Mouse (Mus musculus) right cerebral cortex, postnatal 25 days (tissue): Measurements from ENCODE around the gene Ppp2r3a.

Experiments
- DNase-seq: peaks from one replicate; pipeline ENCODE4 v3.0.0; 2022

Gene Ppp2r3a

GRCm38 (mm10) chr9:101251644-101252337 is at the start of gene Ppp2r3a:
Gene Ppp2r3a, minus strand, starts transcription at chr9:101251795.
- peak; percentile 96 for DNase-seq

- DNase-seq, result no peak
Observed at GRCm38 (mm10) chr9:101300441-101300935, 48.9 kb upstream of the Ppp2r3a start.

DNA sequence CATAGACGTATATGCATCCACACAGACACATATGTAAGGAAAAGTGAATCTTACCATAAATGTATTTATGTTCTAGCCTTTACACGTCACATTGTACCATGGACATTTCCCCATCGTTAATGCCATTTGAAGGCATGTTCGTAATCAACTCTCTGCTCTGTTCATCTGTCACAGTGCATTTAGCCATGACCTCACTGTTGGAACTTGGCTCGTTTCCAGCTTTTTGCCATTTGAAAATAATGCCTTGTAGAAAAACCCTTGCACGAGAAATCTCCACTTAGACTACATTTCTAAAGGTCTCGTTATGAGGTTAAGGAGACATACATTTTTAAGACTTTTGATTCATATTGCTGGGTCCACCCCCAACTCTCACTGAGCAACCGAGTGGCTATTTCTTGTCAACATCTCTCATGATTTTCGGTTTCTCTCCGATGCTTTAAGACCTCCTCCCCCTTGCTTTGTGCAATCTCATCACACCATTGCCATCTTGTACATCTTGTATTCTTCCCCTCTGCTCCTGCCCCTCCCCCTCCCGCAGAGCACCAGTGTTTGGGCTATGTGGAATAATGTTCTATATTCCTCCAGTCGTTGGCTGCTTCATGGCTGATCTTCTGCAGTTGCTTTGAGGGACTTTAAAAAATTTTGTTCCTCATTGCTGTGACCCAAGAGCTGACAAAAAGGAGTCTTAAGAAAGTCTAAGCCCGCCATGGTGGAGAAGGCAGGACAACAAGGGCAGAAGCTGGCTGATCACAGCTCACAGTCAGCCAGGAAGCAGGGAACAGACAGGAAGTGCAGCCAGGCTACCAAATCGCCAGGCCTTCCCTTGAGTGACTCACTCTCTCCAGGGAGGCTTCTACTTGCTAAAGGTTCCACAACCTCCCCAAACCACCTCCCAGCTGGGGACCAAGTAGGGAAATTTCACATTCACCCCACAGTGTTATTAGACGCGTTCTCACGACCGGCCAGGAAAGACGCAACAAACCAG is 40.4 kb upstream of the Ppp2r3a start:
- no peak for DNase-seq

- DNase-seq, result no peak
Observed at GRCm38 (mm10) chr9:101290876-101291275, 39.3 kb upstream of the Ppp2r3a start.

GRCm38 (mm10) chr9:101289750-101290149 is 38.2 kb upstream of the Ppp2r3a start:
- DNase-seq, result no peak

GRCm38 (mm10) chr9:101288901-101289647 is 37.5 kb upstream of the Ppp2r3a start:
- DNase-seq, result no peak

DNA sequence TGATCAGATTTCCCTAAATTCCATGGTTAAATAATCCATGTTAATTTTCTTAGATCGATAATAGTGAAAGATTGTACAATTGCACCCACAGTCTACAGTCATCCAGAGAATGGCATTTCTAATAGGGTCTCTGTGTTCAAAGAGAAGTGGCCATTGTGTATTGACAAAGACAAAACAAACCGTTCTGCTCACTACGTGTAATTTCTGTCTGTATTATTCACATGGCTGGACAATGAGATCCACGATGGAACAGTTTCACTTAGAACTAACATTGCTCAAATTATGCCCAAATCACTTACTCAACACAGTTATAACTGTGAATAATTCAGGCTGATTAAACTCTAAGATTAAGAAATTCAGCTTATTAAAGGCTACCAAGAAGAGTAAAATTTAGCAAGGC is 35.2 kb upstream of the Ppp2r3a start:
- no peak for DNase-seq

DNA sequence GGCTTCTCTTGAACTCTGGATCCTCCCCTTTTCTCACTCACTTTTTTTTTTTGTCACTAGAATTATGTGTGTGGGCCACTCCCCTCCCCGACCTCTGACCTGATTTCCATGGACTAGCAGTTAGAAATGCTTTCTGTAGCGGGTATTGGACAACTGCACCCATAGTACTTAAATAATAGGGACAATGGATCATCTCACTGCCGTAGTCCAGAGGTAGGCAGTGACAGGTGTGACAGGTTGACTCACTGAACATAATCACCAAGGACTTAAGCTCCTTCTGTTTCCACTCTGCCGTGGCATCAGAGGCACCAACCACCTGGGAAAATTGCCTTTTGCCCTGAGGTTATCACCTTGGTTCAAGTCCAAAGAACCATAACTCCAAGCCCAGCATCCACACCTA is 32.5 kb upstream of the Ppp2r3a start:
- no peak for DNase-seq

- DNase-seq, result no peak
Observed at GRCm38 (mm10) chr9:101282651-101283050, 31.1 kb upstream of the Ppp2r3a start.

GRCm38 (mm10) chr9:101281906-101282305 is 30.3 kb upstream of the Ppp2r3a start:
- DNase-seq, result no peak

DNA sequence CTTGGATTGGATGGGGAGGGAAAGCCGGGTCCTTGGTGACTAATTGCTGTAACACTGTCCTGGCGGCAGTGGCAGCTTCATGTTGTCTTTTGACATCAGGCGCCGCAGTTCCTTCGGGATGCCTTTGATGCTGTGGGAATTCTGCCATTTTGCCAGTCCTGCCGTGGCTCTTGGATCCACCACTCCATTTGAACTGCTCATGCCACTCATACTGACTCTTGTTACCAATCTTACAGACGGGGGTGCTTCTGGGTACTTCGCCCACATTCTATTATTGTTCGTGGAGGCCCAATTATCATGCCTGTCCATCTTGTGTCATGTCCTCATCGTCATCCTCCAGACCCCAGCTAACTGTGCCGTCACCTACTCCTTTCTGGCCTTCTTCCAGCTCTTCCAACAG is 29.7 kb upstream of the Ppp2r3a start:
- no peak for DNase-seq

GRCm38 (mm10) chr9:101280867-101281266 is 29.3 kb upstream of the Ppp2r3a start:
- no peak for DNase-seq

DNA sequence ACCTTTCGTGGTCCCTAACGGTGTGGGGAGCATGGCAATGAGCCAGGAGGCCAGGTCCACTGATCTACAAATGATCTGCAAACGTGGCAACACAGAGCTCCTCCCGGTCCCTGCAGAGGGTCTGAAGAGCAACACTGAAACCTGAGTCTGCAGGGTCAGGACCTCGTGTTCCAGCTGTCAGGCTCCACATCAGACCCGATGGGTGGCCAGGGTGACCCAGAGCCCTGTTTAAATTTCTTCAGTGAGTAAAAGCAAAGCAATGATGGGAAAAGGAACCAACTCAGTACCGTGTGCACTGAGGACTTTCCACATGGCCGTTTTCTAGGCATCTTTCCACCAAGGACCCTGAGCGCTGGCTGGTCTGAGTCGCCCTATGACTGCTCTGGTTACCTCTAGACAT is 28.6 kb upstream of the Ppp2r3a start:
- no peak for DNase-seq

- no peak for DNase-seq
Observed at GRCm38 (mm10) chr9:101272715-101273114, 21.1 kb upstream of the Ppp2r3a start.

DNA sequence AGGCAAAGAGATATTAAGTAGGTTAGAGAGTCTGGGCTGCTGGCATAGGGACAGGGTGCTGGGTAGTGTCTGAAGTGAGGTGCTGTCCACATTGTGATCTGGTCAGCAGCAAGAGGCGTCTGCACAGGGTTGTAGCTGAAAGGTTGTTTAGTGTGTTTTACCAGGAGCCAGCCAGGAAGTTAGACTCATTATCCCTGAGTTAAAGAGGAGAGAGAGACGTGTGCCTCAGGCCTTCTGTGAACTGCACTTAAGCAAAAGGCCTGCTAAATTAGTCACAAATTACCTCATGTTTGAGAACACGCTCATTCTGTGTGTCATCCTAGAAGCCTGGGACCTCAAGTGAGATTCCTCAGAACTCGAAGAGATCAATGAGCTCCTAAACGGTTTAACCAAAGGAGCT is 18.4 kb upstream of the Ppp2r3a start:
- DNase-seq, result no peak

DNA sequence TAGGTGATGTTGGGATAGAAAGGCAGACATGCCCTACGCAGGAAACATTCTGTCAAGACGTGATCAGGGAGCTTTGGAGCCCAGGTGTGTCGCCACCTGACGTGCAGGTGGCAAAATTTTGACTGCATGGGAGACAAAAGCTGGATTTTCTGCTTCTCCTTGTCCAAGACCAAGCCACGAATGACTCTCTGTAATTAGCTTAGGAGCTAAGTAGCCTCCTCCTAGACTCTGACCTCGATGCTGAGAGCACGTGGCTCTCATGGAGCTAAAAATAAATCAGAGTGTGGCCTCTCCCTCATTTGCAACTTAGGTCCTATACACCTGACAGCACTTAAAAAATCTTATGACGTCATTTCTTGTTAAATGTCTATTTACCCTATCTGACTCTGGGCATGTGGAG is 14.4 kb upstream of the Ppp2r3a start:
- no peak for DNase-seq

DNA sequence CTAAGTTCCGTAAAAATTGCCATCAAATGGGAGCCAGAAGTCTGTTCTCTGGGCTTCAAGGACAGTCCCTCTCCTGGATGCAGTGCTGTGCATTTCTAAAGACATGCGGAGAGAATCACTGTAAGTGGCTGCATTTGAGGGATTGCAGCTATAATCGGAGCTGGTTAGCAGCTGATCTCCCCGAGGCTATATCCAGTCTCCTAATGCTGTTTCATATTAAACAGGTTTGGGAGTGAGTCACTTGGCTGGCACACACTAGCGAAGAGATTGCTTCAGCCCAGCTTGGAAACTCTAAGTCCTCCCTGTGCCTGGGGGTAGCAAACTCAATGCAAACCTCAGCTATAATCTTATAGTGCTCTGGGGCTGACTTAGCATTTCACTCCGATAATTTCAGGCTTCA is 14.0 kb upstream of the Ppp2r3a start:
- peak; percentile 39 for DNase-seq

GRCm38 (mm10) chr9:101262815-101263214 is 11.2 kb upstream of the Ppp2r3a start:
- DNase-seq, result no peak

DNA sequence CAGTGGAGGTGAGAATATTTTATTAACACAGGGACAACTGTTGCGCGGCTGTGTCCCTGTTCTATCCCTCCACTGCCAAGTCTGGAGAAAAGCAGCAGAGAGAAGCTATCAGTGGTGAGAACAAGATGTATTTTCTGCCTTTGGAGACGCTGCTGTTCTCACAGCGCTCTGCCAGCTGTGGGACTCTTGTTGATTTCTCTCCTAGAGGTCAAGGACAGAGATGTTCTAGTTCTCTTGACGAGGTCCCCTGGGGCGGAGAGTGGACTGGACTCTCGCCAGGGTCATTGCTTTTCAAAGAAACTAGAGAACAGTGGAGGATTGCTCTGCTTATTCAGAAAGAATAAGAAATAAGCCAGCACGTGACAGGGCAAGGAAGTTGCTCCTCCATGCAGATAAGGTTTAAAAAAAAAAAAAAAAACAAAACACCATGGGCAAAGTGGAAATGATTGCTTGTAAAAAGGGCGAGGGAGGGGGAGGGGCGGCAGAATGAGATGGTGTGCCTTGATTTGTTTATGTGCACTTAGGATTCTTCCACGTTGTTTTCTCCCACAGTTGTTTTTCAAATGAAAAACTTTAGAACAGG is 10.5 kb upstream of the Ppp2r3a start:
- no peak for DNase-seq

DNA sequence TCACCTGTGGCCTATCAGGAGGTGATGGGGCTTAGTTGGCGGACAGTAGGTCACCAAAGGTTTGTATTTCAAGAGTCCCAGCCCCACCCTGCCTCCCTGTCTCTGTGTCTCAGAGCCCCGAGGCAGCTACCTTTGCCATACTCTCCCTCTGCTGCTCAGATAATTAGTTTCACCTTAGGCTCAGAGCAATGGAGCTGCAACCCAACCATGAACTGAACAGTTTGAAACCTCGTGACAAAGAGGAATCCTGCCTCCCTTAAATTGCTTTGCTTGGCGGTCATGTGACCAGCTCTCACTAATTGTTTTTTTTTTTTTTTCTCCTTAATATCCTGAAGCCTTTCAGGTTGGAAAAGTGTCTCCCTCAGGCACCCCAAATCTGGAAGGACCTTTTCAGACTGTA is 9.8 kb upstream of the Ppp2r3a start:
- DNase-seq, result no peak

- DNase-seq, result no peak
Observed at GRCm38 (mm10) chr9:101253136-101253535, 1.5 kb upstream of the Ppp2r3a start.

GRCm38 (mm10) chr9:101252541-101252940 is 946 bp upstream of the Ppp2r3a start:
- DNase-seq, result no peak
